Mouse (Mus musculus) Muller cell, postnatal 12 days (primary cell): ENCODE measurements around the gene Zfp282.

Experiments used
- DNase-seq: peaks from one replicate; pipeline ENCODE4 v3.0.0-alpha.2; 2015; ENCODE audit errors: inconsistent ontology term

The Zfp282 gene

DNA sequence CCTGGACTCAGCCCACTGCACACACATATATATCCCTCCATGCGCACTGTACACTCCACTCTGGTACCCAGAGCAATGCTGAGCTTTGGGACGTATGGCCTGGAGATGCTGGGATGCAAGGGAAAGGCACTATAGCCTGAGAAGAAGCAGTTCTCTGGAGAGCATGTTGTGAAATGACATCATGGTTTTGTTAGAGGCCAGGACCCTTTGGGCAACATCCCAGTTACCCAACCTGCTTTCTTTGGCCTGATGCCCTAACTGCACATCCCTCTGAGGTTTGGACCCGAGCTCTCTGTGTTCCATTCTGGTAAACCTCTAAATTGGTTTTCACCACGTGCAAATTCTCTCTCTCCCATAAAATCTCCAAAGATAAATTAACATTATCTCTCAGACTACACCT is 26.6 kb downstream of the Zfp282 start:
- no peak for DNase-seq

DNA sequence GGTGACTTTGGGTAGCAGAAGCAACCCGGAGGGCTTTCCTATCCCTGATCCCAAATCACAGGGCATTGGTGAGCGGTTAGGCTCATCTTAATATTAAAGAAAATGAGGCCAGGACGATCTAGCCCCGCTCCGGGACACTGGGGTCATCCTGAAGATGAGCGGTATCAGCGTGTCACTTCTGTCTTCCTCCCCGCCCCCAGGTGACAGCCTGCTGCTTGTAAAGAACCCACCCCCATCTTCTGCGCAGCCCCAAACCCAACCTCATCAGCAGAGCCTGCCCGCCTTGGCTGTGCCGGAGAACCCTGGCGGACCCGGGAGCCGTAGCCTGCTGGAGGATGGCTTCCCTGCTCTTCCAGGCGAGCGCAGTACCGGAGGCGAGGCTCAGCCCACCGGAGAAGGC is 27.4 kb downstream of the Zfp282 start:
- DNase-seq, result no peak

- no peak for DNase-seq
Measured at GRCm38 (mm10) chr6:47904917-47905695, 28.1 kb downstream of the Zfp282 start.

GRCm38 (mm10) chr6:47906326-47906725 is 29.3 kb downstream of the Zfp282 start:
- no peak for DNase-seq

GRCm38 (mm10) chr6:47909007-47909406 is 32.0 kb downstream of the Zfp282 start:
- DNase-seq, result no peak

DNA sequence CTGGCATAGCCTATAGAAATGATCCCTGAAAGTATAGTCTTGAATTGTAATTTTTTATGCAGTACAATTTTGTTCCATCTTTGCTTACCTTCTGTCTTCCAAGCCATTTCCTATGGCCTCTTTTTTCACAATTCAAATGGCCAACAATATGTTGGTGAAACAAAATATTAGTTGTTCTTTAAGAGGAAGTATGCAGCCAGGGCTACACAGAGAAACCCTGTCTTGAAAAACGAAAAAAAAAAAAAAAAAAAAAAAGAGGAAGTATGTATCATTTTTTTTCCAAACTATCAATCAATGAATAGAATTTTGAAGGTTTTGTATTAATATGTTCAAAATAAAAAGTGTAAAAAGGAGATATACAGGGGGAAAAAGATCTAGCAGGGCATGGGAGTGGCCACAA is 34.6 kb downstream of the Zfp282 start:
- DNase-seq, result no peak

DNA sequence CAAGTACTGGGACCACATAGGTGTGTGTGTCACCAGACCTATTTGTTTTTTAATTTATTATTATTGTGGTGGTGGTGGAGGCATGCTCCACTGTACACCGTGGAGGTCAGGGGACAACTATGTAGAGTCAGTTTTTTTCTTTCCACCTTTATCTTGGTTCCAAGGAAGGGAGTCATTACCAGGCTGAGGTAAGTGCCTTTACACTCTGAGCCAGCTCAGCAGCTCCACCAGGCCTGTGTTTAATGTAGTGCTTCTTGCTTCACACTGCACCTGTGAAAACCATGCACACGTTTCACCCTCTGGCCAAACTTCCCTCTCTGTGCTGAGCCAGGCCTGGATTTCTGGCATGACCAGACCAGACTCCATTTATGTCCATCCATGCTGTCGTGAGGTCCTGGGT is 36.0 kb downstream of the Zfp282 start:
- DNase-seq, result no peak

GRCm38 (mm10) chr6:47917051-47917450 is 40.0 kb downstream of the Zfp282 start:
- no peak for DNase-seq

- no peak for DNase-seq
Measured at GRCm38 (mm10) chr6:47918768-47919274, 41.8 kb downstream of the Zfp282 start.

DNA sequence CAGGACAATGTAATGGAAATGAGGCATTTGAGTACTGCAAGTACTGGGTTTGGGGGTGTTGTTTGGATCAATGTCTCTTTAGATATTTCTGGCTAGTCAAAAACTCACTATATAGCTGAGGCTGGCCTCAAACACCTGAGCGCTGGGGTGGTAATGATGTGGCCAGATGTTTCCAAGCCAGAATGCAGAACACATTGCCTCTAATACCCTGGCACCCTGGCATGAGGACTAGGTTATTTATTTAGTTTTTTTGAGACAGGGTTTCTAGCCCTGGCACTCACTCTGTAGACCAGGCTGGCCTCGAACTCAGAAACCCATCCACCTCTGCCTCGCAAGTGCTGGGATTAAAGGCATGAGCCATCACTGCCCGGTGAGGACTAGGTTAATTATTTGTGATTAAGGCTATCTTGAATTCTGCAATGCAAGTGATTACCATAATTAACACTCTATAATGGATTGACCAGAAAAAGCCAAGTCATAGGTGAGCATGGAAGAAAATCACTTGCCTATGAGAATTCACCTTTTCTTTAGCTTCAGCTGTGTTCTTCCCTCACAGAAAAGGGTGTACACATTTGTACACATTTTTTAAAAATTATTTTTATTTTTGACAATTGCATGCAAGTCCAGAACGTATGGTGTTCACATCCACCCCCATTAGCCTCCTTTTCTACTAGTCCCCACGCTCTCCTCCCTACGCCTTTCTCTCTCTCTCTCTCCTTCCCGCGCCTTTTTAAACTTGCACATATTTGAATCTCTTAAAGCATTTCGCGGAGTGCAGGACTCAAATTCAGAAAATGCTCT is 42.8 kb downstream of the Zfp282 start:
- DNase-seq, result no peak

DNA sequence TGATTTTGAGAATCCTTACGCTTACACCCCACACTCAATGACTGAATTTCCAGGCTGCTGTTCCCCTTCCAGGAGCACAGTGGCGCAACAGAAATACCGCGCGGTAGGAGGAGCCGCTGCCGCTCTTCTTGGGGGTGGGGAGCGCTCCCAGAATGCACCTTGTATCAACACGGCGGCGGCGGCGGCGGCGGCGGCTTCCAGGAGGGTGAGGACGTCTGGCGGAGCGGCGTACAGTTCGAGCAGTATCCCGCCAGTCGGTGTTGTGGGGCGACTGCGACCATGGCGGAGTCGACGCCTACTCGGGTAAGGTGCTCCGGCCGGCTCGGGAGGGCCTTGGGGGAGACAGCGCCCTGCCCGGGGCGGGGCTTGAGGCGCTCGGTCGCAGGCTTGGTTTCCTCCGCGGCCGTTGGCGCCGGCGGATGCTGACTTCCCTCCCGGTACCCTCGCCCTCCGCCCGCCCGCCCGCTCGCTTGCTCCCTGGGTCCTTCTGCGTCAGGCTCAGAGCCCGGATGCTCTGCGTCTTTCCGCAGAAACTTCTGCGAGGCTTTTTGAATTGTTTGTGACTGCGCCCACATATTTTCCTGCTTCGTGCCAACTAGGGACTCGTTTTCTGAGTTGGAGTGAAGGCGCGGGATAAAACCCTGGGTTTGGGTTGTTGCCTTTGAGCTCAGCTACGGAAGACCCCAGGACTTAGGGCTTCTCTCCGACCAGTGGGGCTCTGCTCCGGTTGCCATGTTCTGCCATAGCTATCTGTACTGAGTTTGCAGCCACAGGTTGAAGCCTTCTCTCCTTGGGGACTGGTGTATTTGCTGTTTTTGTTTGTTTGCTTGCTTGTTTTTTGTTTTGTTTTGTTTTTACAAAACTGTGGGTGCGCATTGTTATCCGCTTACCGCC is 43.7 kb downstream of the Zfp282 start, which contains the start of gene Zfp212:
Gene Zfp212, plus strand, starts transcription at position 30 of the 894 bp plus-strand sequence.
- DNase-seq, result peak; percentile 95

- no peak for DNase-seq
Measured at GRCm38 (mm10) chr6:47942461-47942860, 65.5 kb downstream of the Zfp282 start.

GRCm38 (mm10) chr6:47943021-47943691 is 66.2 kb downstream of the Zfp282 start:
- peak; percentile 80 for DNase-seq

- no peak for DNase-seq
Measured at GRCm38 (mm10) chr6:47943721-47944120, 66.7 kb downstream of the Zfp282 start.

- DNase-seq, result no peak
Measured at GRCm38 (mm10) chr6:47947388-47947787, 70.4 kb downstream of the Zfp282 start.

DNA sequence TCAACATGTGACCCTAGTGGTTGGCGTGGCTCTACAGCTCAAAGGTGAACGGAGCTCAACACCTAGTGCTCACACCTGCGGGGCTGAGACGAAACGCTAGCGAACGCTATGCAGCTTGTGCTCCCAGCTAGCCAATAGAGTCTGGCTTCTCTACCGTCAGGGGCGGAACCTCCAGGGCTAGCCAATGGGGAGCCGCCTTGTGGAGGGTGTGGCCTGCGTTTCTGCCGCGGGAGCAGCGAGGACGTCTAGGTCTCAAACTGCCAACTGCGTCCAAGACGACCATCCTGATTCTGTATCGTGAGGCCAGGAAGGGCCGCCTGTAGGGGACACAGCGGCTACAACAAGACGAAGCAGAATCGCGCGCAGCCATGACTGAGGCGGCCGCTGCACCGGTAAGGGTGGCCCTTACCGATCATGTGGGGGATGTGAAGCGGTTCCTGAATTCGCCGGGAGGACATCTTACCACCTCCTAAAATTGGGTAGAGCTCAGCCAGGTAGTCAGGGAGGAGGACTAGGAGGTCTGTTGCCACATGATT is 76.3 kb downstream of the Zfp282 start, which contains the start of gene Zfp956:
Gene Zfp956, plus strand, starts transcription at position 200 of the 536 bp plus-strand sequence.
- DNase-seq, result peak; percentile 95

- DNase-seq, result no peak
Measured at GRCm38 (mm10) chr6:47954425-47954824, 77.4 kb downstream of the Zfp282 start.

DNA sequence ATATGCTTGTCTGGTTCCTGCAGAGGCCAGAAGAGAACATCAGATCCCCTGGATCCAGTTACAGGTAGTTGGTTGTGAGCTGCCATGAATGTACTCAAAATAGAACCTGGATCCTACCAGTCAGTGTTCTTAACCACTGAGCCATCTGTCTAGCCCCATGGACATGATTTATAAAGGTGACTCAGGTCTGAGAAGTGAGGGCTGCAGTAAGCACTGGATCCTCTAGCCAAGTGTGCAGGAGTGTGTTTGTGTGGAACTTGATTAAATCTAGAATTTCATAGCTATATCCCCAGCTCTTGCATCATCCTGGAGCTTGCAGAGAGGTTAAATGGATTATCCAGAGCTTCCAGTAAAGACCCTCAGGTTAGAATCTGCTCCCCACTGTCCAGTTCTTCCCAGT is 80.8 kb downstream of the Zfp282 start:
- no peak for DNase-seq
